Mouse (Mus musculus) liver, embryonic 13.5 days (tissue): ENCODE results near the gene Anxa8. TPM values are rescaled to one million over a fixed set of nuclear protein-coding genes. Genes with fewer than 3 reads are reported as not detected.

Source experiments
- ATAC-seq: fragments of 200-750 bp; cut with Nextera tagmentation; 2 replicates; pipeline ENCODE4 v1.8.0; 2017; ENCODE audit warnings: low read depth, mild to moderate bottlenecking, moderate number of reproducible peaks, moderate library complexity
- DNase-seq: peaks from one replicate; pipeline ENCODE4 v3.0.0; 2022
- H3K27ac ChIP-seq: fragments of 300-500 bp; sonication (generic); 2 replicates; pipeline ENCODE4 v1.5.1; 2015; ENCODE audit warnings: moderate library complexity, mild to moderate bottlenecking, inconsistent platforms
- H3K27me3 ChIP-seq: fragments of 300-500 bp; sonication (generic); 2 replicates; pipeline ENCODE4 v1.6.1; 2015; ENCODE audit warnings: mild to moderate bottlenecking, inconsistent platforms
- H3K36me3 ChIP-seq: fragments of 300-500 bp; sonication (generic); 2 replicates; pipeline ENCODE4 v1.6.1; 2015; ENCODE audit warnings: mild to moderate bottlenecking, inconsistent platforms
- H3K4me1 ChIP-seq: fragments of 300-500 bp; sonication (generic); replicated peaks from 2 replicates; pipeline ENCODE4 v1.6.1; 2015; ENCODE audit warnings: inconsistent platforms
- H3K4me2 ChIP-seq: fragments of 300-500 bp; sonication (generic); 2 replicates; pipeline ENCODE4 v1.6.1; 2015; ENCODE audit warnings: inconsistent platforms, mild to moderate bottlenecking, moderate library complexity
- H3K4me3 ChIP-seq: fragments of 300-500 bp; sonication (generic); replicated peaks from 2 replicates; pipeline ENCODE4 v1.5.1; 2015; ENCODE audit warnings: mild to moderate bottlenecking, inconsistent platforms
- H3K9ac ChIP-seq: fragments of 300-500 bp; sonication (generic); 2 replicates; pipeline ENCODE4 v1.6.1; 2015; ENCODE audit warnings: mild to moderate bottlenecking, inconsistent platforms
- H3K9me3 ChIP-seq: fragments of 300-500 bp; sonication (generic); replicated peaks from 2 replicates; pipeline ENCODE4 v1.6.1; 2016; ENCODE audit warnings: inconsistent platforms
- WGBS: fragments of 180-500 bp; shearing (Covaris S2); methylation state at CpG from one replicate; pipeline ENCODE4 v1.1.7; 2015; ENCODE audit not compliant: insufficient replicate concordance; 5-methylcytosine and 5-hydroxymethylcytosine counted together
- polyA plus RNA-seq: library from polyadenylated mRNA; unstranded; fragments of >200 nt; fragmentation: Nextera tagmentation; extraction: Ambion mirVana; gene quantifications from 2 replicates; pipeline ENCODE4 v1.2.1, GENCODE M21; 2015

The Anxa8 gene
- polyA plus RNA-seq, 1 experiment from 2014 or later = 0.10 TPM

DNA sequence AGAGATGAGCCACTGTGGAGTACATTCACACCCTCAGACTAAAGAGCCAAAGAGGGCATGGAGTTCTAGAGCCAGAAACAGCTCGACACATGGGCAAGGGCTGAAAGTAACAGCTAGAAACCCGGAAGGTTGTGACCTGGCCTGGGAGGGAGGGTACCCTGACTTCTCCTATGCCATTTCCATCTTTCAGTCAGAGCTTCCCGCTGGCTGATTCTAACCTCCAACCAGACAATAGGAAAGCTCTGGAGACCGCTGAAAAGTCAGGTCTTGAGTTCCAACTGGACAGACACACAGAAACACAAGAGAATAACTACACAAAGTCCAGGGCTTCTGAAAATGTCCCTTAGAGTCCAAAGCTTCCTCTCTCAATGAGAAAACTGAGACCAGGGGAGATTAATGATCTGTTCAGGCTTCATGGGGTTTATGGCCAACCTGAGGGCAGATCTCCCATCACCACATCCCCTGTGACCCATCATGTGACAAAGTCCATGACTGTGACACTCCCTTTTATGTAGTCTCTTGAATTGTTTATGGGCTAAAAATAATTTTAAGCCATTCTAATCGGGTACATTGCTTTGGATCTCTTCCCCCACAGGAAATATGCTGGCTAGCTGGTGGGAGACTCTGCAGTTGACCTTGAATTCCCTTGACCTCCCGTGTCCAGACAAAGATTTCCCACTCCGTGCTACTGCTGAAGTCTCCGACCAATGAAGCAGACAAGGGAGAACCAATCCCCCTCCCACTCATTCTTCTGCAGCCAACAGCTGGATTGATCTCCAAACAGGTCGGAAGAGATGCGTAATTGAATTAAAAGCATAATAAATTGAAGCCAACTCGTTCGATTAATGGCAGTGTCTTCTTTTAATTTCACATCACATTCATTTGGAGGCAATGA is 34.5 kb downstream of the Anxa8 start:
- Histone ChIP-seq H3K4me2 (no peak overlapping the region), H3K9me3 (no peaks in the 10 kb centered on the region), H3K27ac (no peak overlapping the region), H3K36me3 (no peaks in the 10 kb centered on the region), H3K27me3 (no peaks in the 10 kb centered on the region), H3K4me1 (no peaks in the 10 kb centered on the region), H3K4me3 (no peak overlapping the region), H3K9ac (no peak overlapping the region)
- ATAC-seq = no peak
- 54% methylated on average over 12 of the region's 12 CpGs for WGBS
- no peak for DNase-seq

DNA sequence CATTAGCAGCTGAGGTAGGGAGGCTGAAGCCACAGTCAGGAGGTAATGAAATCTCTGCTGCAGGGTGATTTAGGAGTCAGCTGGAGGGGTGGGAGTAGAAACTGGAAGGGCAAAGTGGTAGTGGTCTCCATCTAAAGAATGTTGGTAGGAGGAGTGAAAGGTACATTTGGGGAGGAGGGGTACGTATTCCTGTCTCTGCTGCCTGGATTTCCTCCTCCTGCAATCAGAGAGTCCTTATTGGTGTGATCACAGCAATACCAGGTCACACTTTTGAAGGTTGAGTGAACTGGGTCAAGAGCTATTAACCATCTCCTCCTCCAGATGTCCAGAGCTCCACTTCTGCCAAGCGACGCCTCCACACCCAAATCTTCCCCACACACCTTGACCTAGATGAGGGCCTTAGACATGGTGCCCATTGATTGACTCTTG is 35.2 kb downstream of the Anxa8 start:
- H3K4me1 ChIP-seq = no peaks in the 10 kb centered on the region
- no peak for DNase-seq
- WGBS = 67% methylated on average over 3 of the region's 3 CpGs

DNA sequence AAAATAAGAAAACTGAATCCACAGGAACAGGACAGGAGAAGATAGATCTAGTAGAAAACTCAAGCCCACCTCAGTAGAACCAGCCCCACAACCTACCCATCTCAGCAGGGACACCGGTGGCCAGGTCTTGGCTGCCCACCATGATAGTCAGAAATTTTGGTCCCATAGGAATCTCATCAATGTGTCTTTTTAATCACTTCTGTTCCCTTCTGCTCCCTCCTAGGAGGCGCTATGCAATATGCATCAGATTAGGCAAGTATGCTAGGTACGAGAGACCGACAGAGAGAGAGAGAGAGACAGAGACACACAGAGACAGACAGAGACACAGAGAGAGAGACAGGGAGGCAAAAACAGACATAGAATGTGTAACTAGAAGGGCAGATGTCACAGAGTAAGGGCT is 35.9 kb downstream of the Anxa8 start:
- Histone ChIP-seq H3K27me3 (no peaks in the 10 kb centered on the region), H3K36me3 (no peaks in the 10 kb centered on the region), H3K4me1 (no peaks in the 10 kb centered on the region), H3K4me2 (no peak overlapping the region), H3K27ac (no peak overlapping the region), H3K4me3 (no peak overlapping the region), H3K9ac (no peak overlapping the region), H3K9me3 (no peaks in the 10 kb centered on the region)
- DNase-seq (no peak), ATAC-seq (no peak)
- 79% methylated on average over 4 of the region's 4 CpGs for WGBS

More for the DNA sequence above, 35.2 kb downstream of the Anxa8 start:
- H3K4me2 ChIP-seq = no peak overlapping the region
- no peak overlapping the region for H3K27ac ChIP-seq
- H3K9me3 ChIP-seq = no peaks in the 10 kb centered on the region
- ATAC-seq = no peak
- H3K27me3 ChIP-seq = no peaks in the 10 kb centered on the region
- no peaks in the 10 kb centered on the region for H3K36me3 ChIP-seq
- no peak overlapping the region for H3K4me3 ChIP-seq
- no peak overlapping the region for H3K9ac ChIP-seq

DNA sequence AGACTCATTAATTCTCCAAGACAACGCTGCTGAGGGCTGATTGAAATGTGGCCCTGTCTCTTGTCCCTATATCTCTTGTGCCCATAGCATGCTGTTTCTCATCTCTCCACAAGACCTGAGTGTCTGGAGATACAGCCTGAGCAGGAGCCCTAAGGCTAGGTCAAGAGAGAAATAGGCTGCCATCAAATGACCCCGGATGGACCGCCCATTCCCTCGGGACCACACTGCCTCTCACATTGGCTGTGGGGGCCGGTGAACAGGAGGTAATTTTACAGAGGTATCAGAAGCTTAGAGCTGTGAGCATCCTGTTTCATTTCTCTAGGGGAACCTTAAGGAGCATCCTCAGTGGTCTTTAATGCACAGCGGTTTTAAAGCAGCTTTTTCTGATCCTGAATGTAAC is 45.4 kb downstream of the Anxa8 start:
- no peak for DNase-seq
- Histone ChIP-seq H3K36me3 (no peaks in the 10 kb centered on the region), H3K4me3 (no peak overlapping the region), H3K9me3 (no peaks in the 10 kb centered on the region), H3K27ac (no peak overlapping the region), H3K4me1 (no peaks in the 10 kb centered on the region), H3K9ac (no peak overlapping the region), H3K4me2 (no peak overlapping the region), H3K27me3 (no peaks in the 10 kb centered on the region)
- no peak for ATAC-seq
- WGBS = 72% methylated on average over 6 of the region's 6 CpGs

DNA sequence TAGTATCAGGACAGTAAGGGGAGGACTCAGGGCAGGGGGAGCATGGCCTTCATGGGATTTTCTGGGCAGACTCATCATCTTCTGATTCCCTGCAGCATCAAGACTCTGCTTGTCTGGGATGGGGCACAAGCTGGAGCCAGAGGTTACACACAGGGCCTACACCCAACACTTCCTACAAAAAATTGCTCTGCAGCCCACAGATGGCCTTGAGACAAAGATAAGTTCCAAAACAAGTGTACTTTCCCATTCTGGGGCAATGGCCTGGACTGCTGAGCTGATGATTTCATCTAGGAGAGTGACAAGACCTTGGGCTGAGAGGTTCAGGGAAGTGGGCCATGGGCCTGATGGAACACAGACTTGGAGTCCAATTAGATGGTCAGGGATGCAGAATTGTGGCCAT is 49.6 kb downstream of the Anxa8 start:
- no peaks in the 10 kb centered on the region for H3K36me3 ChIP-seq
- no peak for ATAC-seq
- H3K9ac ChIP-seq = no peak overlapping the region
- H3K4me1 ChIP-seq = no peaks in the 10 kb centered on the region
- no peak overlapping the region for H3K4me3 ChIP-seq
- no peaks in the 10 kb centered on the region for H3K9me3 ChIP-seq
- DNase-seq = no peak
- H3K27ac ChIP-seq = no peak overlapping the region
- no peak overlapping the region for H3K4me2 ChIP-seq
- H3K27me3 ChIP-seq = no peaks in the 10 kb centered on the region

DNA sequence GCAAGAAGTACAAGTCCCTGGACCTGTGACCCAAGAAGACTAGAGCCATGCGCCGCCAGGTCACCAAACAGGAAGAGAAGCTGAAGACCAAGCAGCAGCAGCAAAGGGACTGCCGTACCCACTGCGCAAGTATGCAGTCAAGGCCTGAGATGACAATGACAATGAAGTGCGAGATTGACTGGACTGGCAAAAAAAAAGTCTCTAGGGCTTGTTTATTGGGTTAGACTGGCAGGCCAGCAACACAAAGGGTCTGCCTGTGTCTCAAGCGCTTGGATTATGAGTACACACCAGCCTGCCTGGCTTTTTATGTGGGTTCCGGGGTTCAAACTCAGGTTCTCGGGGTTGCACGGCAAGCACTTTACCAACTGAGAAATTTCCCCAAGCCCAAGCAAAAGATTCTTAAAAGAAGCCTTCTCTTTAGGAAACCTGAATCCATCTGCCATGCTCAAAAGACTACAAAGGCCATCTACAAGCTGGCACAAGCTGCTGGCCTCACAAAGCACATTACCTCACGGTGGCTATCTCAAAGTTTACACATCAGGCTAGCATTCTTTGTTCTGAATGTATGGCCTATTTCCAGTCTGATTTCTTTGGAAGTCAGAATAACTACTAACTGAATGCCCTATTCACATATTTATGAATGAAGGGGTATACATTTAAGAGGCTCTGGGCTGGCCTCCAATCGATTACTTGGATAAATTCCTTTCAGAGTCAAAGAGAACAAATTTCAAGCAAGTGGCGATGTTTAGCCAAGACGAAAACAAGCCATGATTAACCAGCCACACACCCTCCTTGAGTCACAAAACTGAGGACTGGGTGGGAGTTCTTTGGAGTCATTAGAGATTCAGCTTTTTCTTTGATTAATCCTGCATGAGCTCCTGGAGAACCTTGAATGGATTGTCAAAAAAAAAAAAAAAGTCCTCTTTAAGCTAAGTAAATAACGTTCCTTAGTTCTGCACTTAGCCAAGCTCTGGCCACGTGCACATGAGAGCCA is 54.2 kb downstream of the Anxa8 start:
- Histone ChIP-seq H3K4me2 (no peak overlapping the region), H3K9ac (no peak overlapping the region), H3K36me3 (no peaks in the 10 kb centered on the region), H3K4me1 (no peaks in the 10 kb centered on the region), H3K27me3 (no peaks in the 10 kb centered on the region), H3K4me3 (no peak overlapping the region), H3K9me3 (no peaks in the 10 kb centered on the region), H3K27ac (no peak overlapping the region)
- 78% methylated on average over 15 of the region's 15 CpGs for WGBS
- no peak for DNase-seq
- ATAC-seq = no peak

DNA sequence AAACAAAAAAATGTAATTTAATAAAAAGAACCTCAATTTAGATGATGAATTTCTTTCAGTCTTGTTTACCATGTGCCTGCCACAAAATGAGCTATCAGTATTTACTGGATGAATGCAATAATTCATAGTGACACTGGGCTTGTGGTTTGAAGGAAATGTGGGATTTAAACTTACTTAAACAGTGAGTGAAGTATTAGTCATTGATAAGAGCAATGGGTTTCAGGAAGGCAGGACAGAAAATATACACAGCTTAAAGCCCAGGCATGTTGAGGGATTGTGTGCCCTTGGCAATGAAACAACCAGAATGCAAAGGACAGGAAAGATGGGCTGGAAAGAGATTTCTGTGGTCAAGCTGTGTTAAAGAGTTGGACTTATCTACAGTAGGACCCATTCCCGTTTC is 56.5 kb downstream of the Anxa8 start:
- H3K36me3 ChIP-seq = no peaks in the 10 kb centered on the region
- no peak overlapping the region for H3K9ac ChIP-seq
- H3K4me1 ChIP-seq = no peaks in the 10 kb centered on the region
- H3K27ac ChIP-seq = no peak overlapping the region
- ATAC-seq = no peak
- DNase-seq = no peak
- no peaks in the 10 kb centered on the region for H3K9me3 ChIP-seq
- no peak overlapping the region for H3K4me3 ChIP-seq
- no peaks in the 10 kb centered on the region for H3K27me3 ChIP-seq
- no peak overlapping the region for H3K4me2 ChIP-seq
- 37% methylated on average over 1 of the region's 1 CpGs for WGBS

DNA sequence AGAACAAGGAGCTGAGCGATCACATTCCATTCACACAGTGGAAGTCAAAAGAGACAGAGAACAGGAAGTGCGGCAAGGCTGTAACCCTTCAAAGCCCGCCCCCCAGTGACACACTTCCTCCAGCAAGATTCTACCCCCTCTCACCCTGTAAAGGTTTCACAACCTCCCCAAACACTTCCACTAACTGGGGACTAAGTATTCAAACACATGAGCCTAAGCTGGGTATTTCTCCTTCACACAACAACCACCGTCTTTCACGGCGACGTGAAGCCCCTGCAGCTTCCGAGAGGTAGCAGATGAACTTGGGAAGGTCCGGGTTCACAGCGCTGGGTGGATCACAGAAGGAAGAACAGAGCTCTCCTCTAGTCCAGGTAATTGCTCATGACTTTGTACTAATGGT is 57.1 kb downstream of the Anxa8 start:
- H3K36me3 ChIP-seq = no peaks in the 10 kb centered on the region

More for the DNA sequence above, 57.1 kb downstream of the Anxa8 start:
- H3K9ac ChIP-seq = no peak overlapping the region
- H3K27me3 ChIP-seq = no peaks in the 10 kb centered on the region
- no peak overlapping the region for H3K4me2 ChIP-seq
- WGBS = 83% methylated on average over 10 of the region's 10 CpGs
- H3K27ac ChIP-seq = no peak overlapping the region
- no peaks in the 10 kb centered on the region for H3K9me3 ChIP-seq
- no peaks in the 10 kb centered on the region for H3K4me1 ChIP-seq
- DNase-seq = no peak
- H3K4me3 ChIP-seq = no peak overlapping the region
- ATAC-seq = no peak

Other genes starting within 250 kb of the Anxa8 start
- gene Gdf10, start 162.4 kb upstream of the Anxa8 start, polyA plus RNA-seq = 5.6 and 6.8 TPM in 2 replicates
- gene Gdf2, start 144.9 kb upstream of the Anxa8 start, polyA plus RNA-seq = 10.2 and 11.6 TPM in 2 replicates
- 0.06 and 0.10 TPM in 2 replicates for gene Rbp3, start 132.0 kb upstream of the Anxa8 start, polyA plus RNA-seq
- not detected in 2 replicates for gene Zfp488, start 107.2 kb upstream of the Anxa8 start, polyA plus RNA-seq
- not detected in 2 replicates for gene Gm30083, start 70.8 kb upstream of the Anxa8 start, polyA plus RNA-seq
- gene Gm5460, start 69.2 kb upstream of the Anxa8 start, polyA plus RNA-seq = not detected in 2 replicates
- not detected in 2 replicates for gene Antxrl, start 33.3 kb upstream of the Anxa8 start, polyA plus RNA-seq
- not detected in 2 replicates for gene A630023A22Rik, start 16.8 kb downstream of the Anxa8 start, polyA plus RNA-seq
- gene Npy4r, start 66.5 kb downstream of the Anxa8 start, polyA plus RNA-seq = not detected in 2 replicates
- 0.06 TPM in 2 replicates for gene Gprin2, start 115.7 kb downstream of the Anxa8 start, polyA plus RNA-seq
- gene Syt15, start 133.6 kb downstream of the Anxa8 start, polyA plus RNA-seq = 0.35 and 0.39 TPM in 2 replicates
- 7.2 and 8.0 TPM in 2 replicates for gene Shld2, start 224.5 kb downstream of the Anxa8 start, polyA plus RNA-seq
- gene Glud1, start 224.7 kb downstream of the Anxa8 start, polyA plus RNA-seq = 127 and 130 TPM in 2 replicates